Comparison of ENCODE assay signal across 18 mouse cellular contexts in the genomic region with DNA sequence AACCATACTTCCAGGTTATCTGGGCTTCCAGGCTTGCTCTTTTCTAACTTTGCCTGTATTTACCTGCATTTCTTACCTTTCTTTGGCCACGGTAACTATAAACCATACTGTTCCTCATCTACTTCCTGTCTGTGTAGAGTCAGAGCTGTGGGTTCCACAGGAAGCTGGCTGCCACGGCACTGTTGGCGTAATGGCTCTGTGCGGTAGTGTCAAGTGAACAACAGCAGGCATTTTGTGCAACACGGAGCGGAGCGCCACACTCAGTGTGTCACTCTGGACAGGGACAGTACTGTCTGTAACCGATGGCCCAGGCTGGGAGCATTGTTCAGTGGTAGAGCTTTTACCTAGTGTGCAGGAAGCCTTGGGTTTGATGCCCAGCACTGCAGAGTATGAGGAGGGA. TPM values are rescaled to one million over a fixed set of nuclear protein-coding genes. Genes with fewer than 3 reads are reported as not detected.
DNase-seq lines count a peak whose midpoint lies in the region; TF ChIP-seq lines count a peak whose summit lies in the region.
"Had no signal": no experiment of that assay in that cellular context is flagged by ENCODE, and none has a peak within 500 bp of the region (broad histone marks: within the 10 kb centered on the region; RNA-seq: fewer than 3 reads in every experiment).

No protein-coding gene starts in this region.

- peak; percentile 1 for DNase-seq in heart, postnatal 4 days
- DNase-seq in heart, postnatal 25 days (ENCODE audit: low spot score) = no peak
- DNase-seq in CD4-positive, CD25-positive, alpha-beta regulatory T cell, adult 2 months (ENCODE audit: low read depth, low spot score) = peak; percentile 54
- peak; percentile 43 for DNase-seq in T-cell, adult 2 months (ENCODE audit: low spot score)
- DNase-seq in thymus, postnatal 14 days = peak; percentile 23
- no peak for DNase-seq in cerebellum, adult 11 months
- DNase-seq in right cerebral cortex, postnatal 14 days = no peak
- DNase-seq in lung, adult 2 months = no peak
- DNase-seq: adrenal gland, adult 2 months; adrenal gland, postnatal 25 days; cerebellum, adult 2 months; cerebellum, postnatal 10 days; gastrocnemius, postnatal 10 days; heart, adult 2 months; heart, postnatal 36 days had no signal

- no peak overlapping the region for H3K4me3 ChIP-seq in lung, adult 2 months (replicated peaks; ENCODE audit: extremely low read depth, low read depth, low read length)
- H3K4me3 ChIP-seq: embryonic facial prominence, embryonic 12.5 days; heart, adult 2 months; heart, embryonic 12.5 days; hindbrain, embryonic 12.5 days had no signal

- no peak for TF ChIP-seq CTCF in lung, adult 2 months (IDR thresholded peaks at IDR 0.05; ENCODE audit: insufficient read depth, low read length)

- intact Hi-C loops in heart, postnatal 25 days (cut with DNase I) = no loop called here

- TF ChIP-seq POLR2A in lung, adult 2 months (IDR thresholded peaks at IDR 0.05; ENCODE audit: borderline replicate concordance, extremely low read depth, low read depth, low read length) = no peak

- H3K4me1 ChIP-seq in lung, adult 2 months (ENCODE audit: control insufficient read depth, insufficient read depth, low read length) = no peaks in the 10 kb centered on the region
- H3K4me1 ChIP-seq: embryonic facial prominence, embryonic 12.5 days; hindbrain, embryonic 12.5 days had no signal

- 89% methylated on average over 8 of the region's 8 CpGs for WGBS in lung, adult 2 months

RNA-seq across cellular contexts. Expression of a gene that starts 27.8 kb away (rescaled TPM):
- total RNA-seq in heart, postnatal 4 days (2021) = 10 to 100 TPM; 24.8 to 28.3 TPM
- 1 to 10 TPM; 7.7 to 7.9 TPM for total RNA-seq in heart, postnatal 25 days (2021)
- 7.1 and 10.6 TPM in 2 replicates for polyA plus RNA-seq in lung, adult 2 months (2012; rRNA removed)

Comparison
In these comparisons a context has a peak if more than half of its experiments do, and no peak if none do; other contexts are left out.
1. DNase-seq: peak in heart, postnatal 4 days (single experiment), CD4-positive, CD25-positive, alpha-beta regulatory T cell, adult 2 months (single experiment), T-cell, adult 2 months (single experiment) and thymus, postnatal 14 days (single experiment); none in heart, postnatal 25 days (single experiment), cerebellum, adult 11 months (single experiment), right cerebral cortex, postnatal 14 days (single experiment) and lung, adult 2 months (single experiment).